Mouse (Mus musculus) adrenal gland, postnatal 36 days (tissue): ENCODE data around the gene Gstcd. TPM values are rescaled to one million over a fixed set of nuclear protein-coding genes. Genes with fewer than 3 reads are reported as not detected.

Experiments
- DNase-seq, 2 experiments: peaks; one replicate each; pipeline ENCODE4 v3.0.0; 2021; ENCODE audit warnings: mixed read lengths in 1 of 2
- total RNA-seq, 2 experiments: library from RNA; stranded (reverse); gene quantifications; 2 replicates each; pipeline ENCODE4 v1.2.3; 2021

Gstcd gene
- total RNA-seq, 2 experiments from 2014 or later, result 11.3 to 13.9 TPM

DNA sequence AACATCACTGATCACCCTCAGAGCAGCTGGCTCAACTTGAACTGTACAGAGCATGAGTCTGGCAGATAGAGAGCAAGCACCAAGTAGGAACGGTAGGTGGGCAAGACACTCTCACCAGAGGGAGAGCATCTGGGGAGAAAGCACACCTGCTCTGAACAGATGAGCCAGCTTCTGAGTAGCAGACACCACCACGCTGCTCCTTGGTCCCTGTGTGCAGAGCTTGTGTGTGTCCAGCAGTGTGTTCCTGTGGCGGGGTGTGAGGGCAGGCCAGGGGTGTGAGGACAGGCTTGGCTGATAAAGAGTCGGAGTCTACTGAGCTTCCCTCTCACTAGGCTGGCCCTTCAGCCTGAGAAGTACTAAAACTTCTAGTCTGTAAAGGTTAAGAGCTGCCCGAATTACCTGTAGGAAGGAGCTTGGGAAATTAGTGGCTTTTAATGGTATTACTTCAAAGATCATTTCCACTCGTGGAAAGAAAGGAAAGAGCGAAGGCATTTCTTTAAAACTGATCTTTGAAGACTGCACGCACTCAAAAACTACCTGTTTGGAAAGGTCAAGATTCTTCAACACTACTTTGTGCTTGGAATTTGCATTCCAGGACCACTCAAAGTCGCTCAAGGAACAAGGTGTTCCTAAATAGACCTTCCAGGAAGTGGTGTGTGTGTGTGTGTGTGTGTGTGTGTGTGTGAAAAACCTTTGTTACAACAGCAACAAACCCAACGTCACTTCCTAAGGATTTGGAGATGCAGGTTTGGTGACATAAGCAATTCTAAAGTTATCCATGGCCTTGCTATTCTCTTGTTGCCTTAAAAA lies 151.4 kb downstream of the Gstcd start:
- DNase-seq, result no peak

DNA sequence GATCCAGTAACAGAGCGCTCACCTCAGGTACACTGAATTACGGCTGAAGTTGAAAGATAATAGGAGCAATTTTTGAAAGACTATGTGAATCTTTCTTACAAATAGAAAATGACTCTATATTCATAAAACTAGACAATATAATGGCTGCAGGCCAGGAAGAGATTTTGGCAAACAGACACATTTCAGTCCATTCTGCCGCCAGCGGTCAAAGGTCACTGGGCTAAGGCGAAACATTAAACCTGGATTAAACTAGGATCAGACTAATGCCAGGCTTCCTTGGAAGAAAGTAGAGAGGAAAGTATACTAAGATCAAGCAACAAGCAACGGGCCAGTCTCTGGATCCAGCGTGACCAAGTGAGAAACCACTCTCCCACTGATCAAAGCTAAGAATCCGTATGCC lies 152.8 kb downstream of the Gstcd start:
- DNase-seq, result peak in 1 of 2 experiments; percentile 22

DNA sequence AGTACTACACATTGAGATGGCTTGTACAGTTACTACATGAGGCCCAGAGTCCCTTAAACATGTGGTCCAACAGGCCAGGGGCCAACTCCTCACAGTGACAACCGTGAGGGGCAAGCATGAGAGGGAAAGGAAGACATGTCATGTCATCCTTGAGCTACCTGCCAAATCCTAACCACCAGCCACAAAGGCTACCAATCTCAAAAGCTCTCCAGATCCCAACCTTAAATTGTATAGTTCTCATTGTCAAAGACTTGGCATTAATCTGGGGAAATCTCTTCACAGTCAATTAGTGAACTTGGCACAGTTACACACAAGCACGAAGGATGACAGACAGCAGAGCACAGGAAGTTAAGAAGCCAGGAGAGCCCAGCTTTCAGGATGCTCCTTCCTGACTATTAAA lies 157.2 kb downstream of the Gstcd start:
- no peak for DNase-seq

Other genes with a start within 250 kb of the Gstcd start
- 10 to 100 TPM; 16.5 to 16.9 TPM for gene Npnt, start 141.7 kb downstream of the Gstcd start, total RNA-seq
- gene Ints12, start 193 bp downstream of the Gstcd start, total RNA-seq, result 10 to 100 TPM; 12.0 TPM
- not detected for gene Arhgef38, start 142.9 kb upstream of the Gstcd start, total RNA-seq
- gene Ppa2, start 218.1 kb upstream of the Gstcd start, total RNA-seq, result 10 to 100 TPM; 54.9 to 56.3 TPM